Mouse (Mus musculus) midbrain, embryonic 12.5 days (tissue): ENCODE results near the gene Irf3. TPM values are rescaled to one million over a fixed set of nuclear protein-coding genes. Genes with fewer than 3 reads are reported as not detected.

Experiments
- ATAC-seq: fragments of 200-750 bp; cut with Nextera tagmentation; 2 replicates; pipeline ENCODE4 v1.8.0; 2017; ENCODE audit warnings: low read depth, moderate TSS enrichment, moderate library complexity; ENCODE audit not compliant: low FRiP score
- H3K27ac ChIP-seq: fragments of 300-500 bp; sonication (generic); replicated peaks from 2 replicates; pipeline ENCODE4 v1.5.1; 2016; ENCODE audit warnings: mild to moderate bottlenecking
- H3K27me3 ChIP-seq: fragments of 300-500 bp; sonication (generic); 2 replicates; pipeline ENCODE4 v1.6.1; 2016; ENCODE audit warnings: mild to moderate bottlenecking
- H3K36me3 ChIP-seq: fragments of 300-500 bp; sonication (generic); 2 replicates; pipeline ENCODE4 v1.6.1; 2016
- H3K4me1 ChIP-seq: fragments of 300-500 bp; sonication (generic); 2 replicates; pipeline ENCODE4 v1.6.1; 2016
- H3K4me2 ChIP-seq: fragments of 300-500 bp; sonication (generic); replicated peaks from 2 replicates; pipeline ENCODE4 v1.6.1; 2016; ENCODE audit warnings: mild to moderate bottlenecking, moderate library complexity
- H3K4me3 ChIP-seq: fragments of 300-500 bp; sonication (generic); 2 replicates; pipeline ENCODE4 v1.5.1; 2016; ENCODE audit warnings: mild to moderate bottlenecking
- H3K9ac ChIP-seq: fragments of 300-500 bp; sonication (generic); replicated peaks from 2 replicates; pipeline ENCODE4 v1.6.1; 2016; ENCODE audit warnings: mild to moderate bottlenecking, moderate library complexity
- H3K9me3 ChIP-seq: fragments of 300-500 bp; sonication (generic); 2 replicates; pipeline ENCODE4 v1.6.1; 2016; ENCODE audit warnings: mild to moderate bottlenecking
- WGBS: fragments of 180-500 bp; shearing (Covaris S2); methylation state at CpG from one replicate; pipeline ENCODE4 v1.1.7; 2016; 5-methylcytosine and 5-hydroxymethylcytosine counted together
- polyA plus RNA-seq: library from polyadenylated mRNA; unstranded; fragments of >200 nt; fragmentation: Nextera tagmentation; extraction: Ambion mirVana; gene quantifications from 2 replicates; pipeline ENCODE4 v1.2.1, GENCODE M21; 2016

Irf3 gene
- polyA plus RNA-seq, 1 experiment from 2014 or later, result 70.6 TPM

- 87% methylated on average over 11 of the region's 11 CpGs for WGBS
- ATAC-seq, result no peak
- H3K4me2 ChIP-seq, result no peak overlapping the region
- no peak overlapping the region for H3K4me3 ChIP-seq
- H3K4me1 ChIP-seq, result peaks cover 37% of the 10 kb centered on the region
- H3K9me3 ChIP-seq, result no peaks in the 10 kb centered on the region
- H3K9ac ChIP-seq, result no peak overlapping the region
- H3K27ac ChIP-seq, result no peak overlapping the region
- H3K36me3 ChIP-seq, result peaks cover 52% of the 10 kb centered on the region
- H3K27me3 ChIP-seq, result no peaks in the 10 kb centered on the region
Observed at GRCm38 (mm10) chr7:44999753-45000152, 2.3 kb downstream of the Irf3 start.

- Histone ChIP-seq H3K4me3 (no peak overlapping the region), H3K9me3 (no peaks in the 10 kb centered on the region), H3K27me3 (no peaks in the 10 kb centered on the region), H3K4me2 (no peak overlapping the region), H3K9ac (0 out of 2 replicates have a peak overlapping the region, but pooled peaks have one; percentile 6), H3K4me1 (peaks cover 35% of the 10 kb centered on the region), H3K27ac (0 out of 2 replicates have a peak overlapping the region, but pooled peaks have one; percentile 15), H3K36me3 (peaks cover 60% of the 10 kb centered on the region)
- no peak for ATAC-seq
- WGBS, result 88% methylated on average over 21 of the region's 21 CpGs
Observed at GRCm38 (mm10) chr7:45000539-45001114, 3.2 kb downstream of the Irf3 start.

GRCm38 (mm10) chr7:45002440-45002839, 5.0 kb downstream of the Irf3 start:
- H3K36me3 ChIP-seq, result peaks cover 78% of the 10 kb centered on the region
- 93% methylated on average over 7 of the region's 7 CpGs for WGBS
- no peak overlapping the region for H3K4me3 ChIP-seq

GRCm38 (mm10) chr7:45004546-45004945, 7.1 kb downstream of the Irf3 start:
- Histone ChIP-seq H3K4me1 (peaks cover 4% of the 10 kb centered on the region), H3K4me2 (no peak overlapping the region), H3K27me3 (no peaks in the 10 kb centered on the region), H3K9me3 (no peaks in the 10 kb centered on the region), H3K27ac (no peak overlapping the region), H3K36me3 (peaks cover 98% of the 10 kb centered on the region), H3K9ac (no peak overlapping the region), H3K4me3 (no peak overlapping the region)
- 76% methylated on average over 3 of the region's 3 CpGs for WGBS
- no peak for ATAC-seq

More at GRCm38 (mm10) chr7:45002440-45002839, 5.0 kb downstream of the Irf3 start:
- H3K27ac ChIP-seq, result no peak overlapping the region
- no peak overlapping the region for H3K4me2 ChIP-seq
- H3K4me1 ChIP-seq, result peaks cover 21% of the 10 kb centered on the region
- no peak for ATAC-seq
- no peaks in the 10 kb centered on the region for H3K9me3 ChIP-seq
- no peak overlapping the region for H3K9ac ChIP-seq
- H3K27me3 ChIP-seq, result no peaks in the 10 kb centered on the region

GRCm38 (mm10) chr7:45005321-45005992, 8.0 kb downstream of the Irf3 start:
- no peaks in the 10 kb centered on the region for H3K27me3 ChIP-seq
- H3K27ac ChIP-seq, result no peak overlapping the region
- no peak overlapping the region for H3K9ac ChIP-seq
- H3K4me1 ChIP-seq, result no peaks in the 10 kb centered on the region
- H3K9me3 ChIP-seq, result no peaks in the 10 kb centered on the region
- WGBS, result 94% methylated on average over 6 of the region's 6 CpGs
- no peak overlapping the region for H3K4me3 ChIP-seq
- H3K36me3 ChIP-seq, result peaks cover 98% of the 10 kb centered on the region
- ATAC-seq, result no peak
- no peak overlapping the region for H3K4me2 ChIP-seq

- no peak overlapping the region for H3K9ac ChIP-seq
- no peaks in the 10 kb centered on the region for H3K27me3 ChIP-seq
- ATAC-seq, result no peak
- WGBS, result 97% methylated on average over 12 of the region's 12 CpGs
- H3K4me3 ChIP-seq, result no peak overlapping the region
- no peaks in the 10 kb centered on the region for H3K9me3 ChIP-seq
- no peaks in the 10 kb centered on the region for H3K4me1 ChIP-seq
- no peak overlapping the region for H3K27ac ChIP-seq
- peaks cover 94% of the 10 kb centered on the region for H3K36me3 ChIP-seq
- no peak overlapping the region for H3K4me2 ChIP-seq
Observed at GRCm38 (mm10) chr7:45006503-45006902, 9.1 kb downstream of the Irf3 start.

GRCm38 (mm10) chr7:45007141-45007540, 9.7 kb downstream of the Irf3 start:
- Histone ChIP-seq H3K9ac (no peak overlapping the region), H3K4me3 (no peak overlapping the region), H3K4me2 (no peak overlapping the region), H3K9me3 (no peaks in the 10 kb centered on the region), H3K27ac (no peak overlapping the region), H3K36me3 (peaks cover 94% of the 10 kb centered on the region), H3K27me3 (no peaks in the 10 kb centered on the region), H3K4me1 (no peaks in the 10 kb centered on the region)
- WGBS, result 97% methylated on average over 29 of the region's 29 CpGs
- ATAC-seq, result no peak

- Histone ChIP-seq H3K36me3 (peaks cover 94% of the 10 kb centered on the region), H3K27me3 (no peaks in the 10 kb centered on the region), H3K27ac (no peak overlapping the region), H3K9me3 (no peaks in the 10 kb centered on the region), H3K9ac (no peak overlapping the region), H3K4me2 (no peak overlapping the region), H3K4me3 (no peak overlapping the region), H3K4me1 (no peaks in the 10 kb centered on the region)
- 96% methylated on average over 30 of the region's 30 CpGs for WGBS
- ATAC-seq, result no peak
Observed at GRCm38 (mm10) chr7:45007846-45008245, 10.4 kb downstream of the Irf3 start.

GRCm38 (mm10) chr7:45008411-45008810, 11.0 kb downstream of the Irf3 start:
- H3K9ac ChIP-seq, result no peak overlapping the region
- no peaks in the 10 kb centered on the region for H3K27me3 ChIP-seq
- no peak overlapping the region for H3K4me2 ChIP-seq
- ATAC-seq, result no peak
- H3K4me3 ChIP-seq, result no peak overlapping the region
- H3K27ac ChIP-seq, result no peak overlapping the region
- 93% methylated on average over 19 of the region's 19 CpGs for WGBS
- H3K4me1 ChIP-seq, result no peaks in the 10 kb centered on the region
- H3K9me3 ChIP-seq, result no peaks in the 10 kb centered on the region
- peaks cover 94% of the 10 kb centered on the region for H3K36me3 ChIP-seq

GRCm38 (mm10) chr7:45012011-45012410, 14.6 kb downstream of the Irf3 start:
- Histone ChIP-seq H3K27ac (no peak overlapping the region), H3K27me3 (no peaks in the 10 kb centered on the region), H3K9me3 (no peaks in the 10 kb centered on the region), H3K4me2 (no peak overlapping the region), H3K4me1 (peaks cover 17% of the 10 kb centered on the region), H3K4me3 (no peak overlapping the region), H3K9ac (no peak overlapping the region), H3K36me3 (peaks cover 67% of the 10 kb centered on the region)
- 94% methylated on average over 6 of the region's 6 CpGs for WGBS
- no peak for ATAC-seq

GRCm38 (mm10) chr7:45012824-45013223, 15.4 kb downstream of the Irf3 start:
- Histone ChIP-seq H3K4me2 (no peak overlapping the region), H3K27ac (no peak overlapping the region), H3K4me1 (peaks cover 21% of the 10 kb centered on the region), H3K27me3 (no peaks in the 10 kb centered on the region), H3K4me3 (no peak overlapping the region), H3K9me3 (no peaks in the 10 kb centered on the region), H3K36me3 (peaks cover 59% of the 10 kb centered on the region), H3K9ac (no peak overlapping the region)
- WGBS, result 92% methylated on average over 4 of the region's 4 CpGs
- ATAC-seq, result no peak

- peaks cover 26% of the 10 kb centered on the region for H3K4me1 ChIP-seq
- no peak overlapping the region for H3K4me2 ChIP-seq
- no peak overlapping the region for H3K4me3 ChIP-seq
- 94% methylated on average over 16 of the region's 16 CpGs for WGBS
- ATAC-seq, result no peak
- no peaks in the 10 kb centered on the region for H3K9me3 ChIP-seq
- no peak overlapping the region for H3K9ac ChIP-seq
- H3K27me3 ChIP-seq, result 0 out of 2 replicates have a peak, but pooled peaks cover 4% of the 10 kb centered on the region
- H3K36me3 ChIP-seq, result peaks cover 52% of the 10 kb centered on the region
- H3K27ac ChIP-seq, result no peak overlapping the region
Observed at GRCm38 (mm10) chr7:45013366-45014095, 16.1 kb downstream of the Irf3 start.
